Mouse (Mus musculus): ENCODE results near the gene Irx3.

DNA sequence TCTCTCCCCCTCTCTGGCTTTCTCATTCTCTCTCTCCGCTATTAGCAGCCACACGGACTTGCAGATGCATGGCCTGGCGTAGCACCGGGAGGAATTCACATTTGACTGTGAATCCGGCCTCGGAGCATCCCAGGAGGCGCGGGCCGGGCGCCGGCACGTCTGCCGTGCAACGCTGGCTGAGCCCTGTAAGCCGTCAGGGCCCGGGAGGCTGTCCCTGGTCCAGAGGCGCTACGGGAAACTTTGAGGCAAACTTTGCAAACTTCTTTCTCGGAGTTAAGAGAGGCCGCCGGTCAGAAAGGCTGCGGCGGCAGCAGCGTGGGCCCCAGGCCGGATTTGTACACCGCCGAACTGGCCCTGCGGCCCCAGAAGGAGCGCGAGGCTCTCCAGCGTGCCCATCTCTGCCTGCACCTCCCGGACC is 3.4 kb upstream of the Irx3 start:
- TF ChIP-seq CTCF (IDR thresholded peaks at IDR 0.05; ENCODE audit: low read depth) (no peak), EP300 (IDR thresholded peaks at IDR 0.05; ENCODE audit: low read depth) (no peak)

All from liver, postnatal 0 days (tissue).